Mouse (Mus musculus) forebrain, embryonic 14.5 days (tissue): Measurements from ENCODE around the gene Samd15. TPM values are rescaled to one million over a fixed set of nuclear protein-coding genes. Genes with fewer than 3 reads are reported as not detected.
A peak's percentile ranks its signal among the peaks of the same experiment; 100 is the strongest.

Experiments used
- ATAC-seq: fragments of 200-750 bp; cut with Nextera tagmentation; 2 replicates; pipeline ENCODE4 v1.8.0; 2017; ENCODE audit warnings: mild to moderate bottlenecking, moderate library complexity
- DNase-seq: peaks from one replicate; pipeline ENCODE4 v3.0.0-alpha.2; 2015; ENCODE audit warnings: low spot score
- H3K27ac ChIP-seq: fragments of 300-500 bp; sonication (generic); 2 replicates; pipeline ENCODE4 v1.5.1; 2014; ENCODE audit warnings: low read depth, mild to moderate bottlenecking, control low read depth, low read length, moderate library complexity
- H3K27me3 ChIP-seq: fragments of 300-500 bp; sonication (generic); replicated peaks from 2 replicates; pipeline ENCODE4 v1.6.1; 2014; ENCODE audit warnings: low read length, control low read depth, mixed read lengths; ENCODE audit not compliant: control insufficient read depth, insufficient read depth
- H3K36me3 ChIP-seq: fragments of 300-500 bp; sonication (generic); 2 replicates; pipeline ENCODE4 v1.6.1; 2014; ENCODE audit warnings: low read length, control low read depth; ENCODE audit not compliant: control insufficient read depth, insufficient read depth
- H3K4me1 ChIP-seq: fragments of 300-500 bp; sonication (generic); 2 replicates; pipeline ENCODE4 v1.6.1; 2014; ENCODE audit warnings: antibody characterized with exemption, low read length, control low read depth; ENCODE audit not compliant: control insufficient read depth, insufficient read depth
- H3K4me2 ChIP-seq: fragments of 300-500 bp; sonication (generic); 2 replicates; pipeline ENCODE4 v1.6.1; 2014; ENCODE audit warnings: mild to moderate bottlenecking, control low read depth, low read length
- H3K4me3 ChIP-seq: fragments of 300-500 bp; sonication (generic); 2 replicates; pipeline ENCODE4 v1.5.1; 2014; ENCODE audit warnings: low read depth, low read length, control low read depth
- H3K9ac ChIP-seq: fragments of 300-500 bp; sonication (generic); 2 replicates; pipeline ENCODE4 v1.6.1; 2014; ENCODE audit warnings: mild to moderate bottlenecking, low read length, control low read depth, moderate library complexity
- H3K9me3 ChIP-seq: fragments of 300-500 bp; sonication (generic); replicated peaks from 2 replicates; pipeline ENCODE4 v1.6.1; 2016; ENCODE audit warnings: low read length, control low read depth, mixed read lengths; ENCODE audit not compliant: control insufficient read depth
- WGBS: fragments of 180-500 bp; shearing (Covaris S2); extraction: QIAGEN DNeasy Blood & Tissue Kit; methylation state at CpG from one replicate; pipeline ENCODE4 v1.1.7; 2014; 5-methylcytosine and 5-hydroxymethylcytosine counted together
- polyA plus RNA-seq: library from polyadenylated mRNA; unstranded; fragments of >200 nt; fragmentation: Nextera tagmentation; extraction: Ambion mirVana; gene quantifications from 2 replicates; pipeline ENCODE4 v1.2.1, GENCODE M21; 2014

Samd15 gene
- polyA plus RNA-seq, 1 experiment from 2014 or later: 1.3 TPM

DNA sequence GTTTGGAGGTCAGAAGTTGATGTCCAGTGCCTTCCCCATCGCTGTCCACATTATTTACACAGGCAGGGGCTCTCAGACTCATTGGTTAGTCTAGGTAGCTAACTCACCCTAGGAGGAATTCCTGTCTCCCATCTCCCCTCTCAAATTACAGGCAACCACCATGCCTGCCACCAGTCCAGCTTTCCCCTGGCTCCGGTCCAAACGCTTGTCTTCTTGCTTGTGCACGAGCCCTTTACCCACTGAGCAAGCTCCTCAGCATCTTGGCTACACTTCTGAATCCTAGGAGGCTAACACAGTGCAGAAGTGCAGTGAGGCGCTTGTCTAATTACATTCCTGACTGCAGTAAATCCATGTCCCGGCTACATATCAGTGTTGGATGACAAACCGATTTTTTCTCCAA is 19.8 kb downstream of the Samd15 start:
- no peak overlapping the region for H3K9ac ChIP-seq
- no peaks in the 10 kb centered on the region for H3K4me1 ChIP-seq
- no peak overlapping the region for H3K4me2 ChIP-seq
- no peaks in the 10 kb centered on the region for H3K9me3 ChIP-seq
- ATAC-seq (no peak), DNase-seq (peak; percentile 67)
- no peak overlapping the region for H3K4me3 ChIP-seq
- 68% methylated on average over 7 of the region's 7 CpGs for WGBS
- no peaks in the 10 kb centered on the region for H3K27me3 ChIP-seq
- no peaks in the 10 kb centered on the region for H3K36me3 ChIP-seq
- no peak overlapping the region for H3K27ac ChIP-seq

DNA sequence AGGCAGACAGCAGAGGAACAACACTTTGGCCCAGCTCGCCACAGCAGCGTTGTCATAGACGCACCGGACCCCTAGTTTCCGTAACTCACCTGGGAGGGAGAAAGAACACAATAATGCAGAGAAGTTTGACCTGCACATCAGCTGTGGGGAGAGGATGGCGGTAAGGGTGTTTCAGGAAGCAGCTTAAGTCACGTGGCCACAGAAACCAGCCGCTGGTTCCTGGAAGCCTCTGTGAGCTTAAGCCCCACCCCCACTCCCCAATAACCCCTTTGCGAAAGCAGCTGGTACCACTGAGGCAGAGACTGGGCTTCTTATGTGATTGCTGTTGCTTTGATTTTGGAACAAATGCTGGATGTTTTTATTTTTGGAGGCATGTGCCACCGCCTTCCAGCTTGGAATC is 25.4 kb downstream of the Samd15 start:
- no peaks in the 10 kb centered on the region for H3K36me3 ChIP-seq
- WGBS: 70% methylated on average over 10 of the region's 10 CpGs
- no peak for ATAC-seq
- no peaks in the 10 kb centered on the region for H3K27me3 ChIP-seq
- H3K9me3 ChIP-seq: no peaks in the 10 kb centered on the region
- H3K4me2 ChIP-seq: no peak overlapping the region
- H3K9ac ChIP-seq: no peak overlapping the region
- DNase-seq: no peak
- H3K4me1 ChIP-seq: no peaks in the 10 kb centered on the region
- H3K27ac ChIP-seq: no peak overlapping the region
- H3K4me3 ChIP-seq: no peak overlapping the region

DNA sequence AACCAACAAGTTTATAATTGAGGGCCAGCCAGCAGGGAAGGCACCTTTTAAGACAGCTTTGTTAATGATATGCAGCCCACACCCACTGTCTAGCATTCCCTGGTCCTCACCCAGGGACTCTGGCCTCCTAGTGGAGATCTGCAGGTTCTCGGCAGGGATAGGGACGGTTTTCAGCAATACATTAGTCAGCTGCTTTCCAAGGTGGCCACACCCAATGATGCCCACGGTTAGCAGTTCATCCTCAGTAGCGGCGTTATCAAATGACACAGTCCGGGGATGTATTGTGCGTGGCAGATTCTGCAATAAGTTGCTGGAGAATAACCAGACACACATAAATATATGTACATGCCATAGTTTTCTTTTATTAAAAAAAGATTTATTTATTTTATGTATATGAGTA is 27.3 kb downstream of the Samd15 start:
- H3K9me3 ChIP-seq: no peaks in the 10 kb centered on the region
- H3K4me3 ChIP-seq: no peak overlapping the region
- ATAC-seq (no peak), DNase-seq (no peak)
- H3K4me2 ChIP-seq: no peak overlapping the region
- no peak overlapping the region for H3K9ac ChIP-seq
- H3K27ac ChIP-seq: no peak overlapping the region
- no peaks in the 10 kb centered on the region for H3K4me1 ChIP-seq
- WGBS: 77% methylated on average over 7 of the region's 7 CpGs
- H3K36me3 ChIP-seq: no peaks in the 10 kb centered on the region
- H3K27me3 ChIP-seq: no peaks in the 10 kb centered on the region

DNA sequence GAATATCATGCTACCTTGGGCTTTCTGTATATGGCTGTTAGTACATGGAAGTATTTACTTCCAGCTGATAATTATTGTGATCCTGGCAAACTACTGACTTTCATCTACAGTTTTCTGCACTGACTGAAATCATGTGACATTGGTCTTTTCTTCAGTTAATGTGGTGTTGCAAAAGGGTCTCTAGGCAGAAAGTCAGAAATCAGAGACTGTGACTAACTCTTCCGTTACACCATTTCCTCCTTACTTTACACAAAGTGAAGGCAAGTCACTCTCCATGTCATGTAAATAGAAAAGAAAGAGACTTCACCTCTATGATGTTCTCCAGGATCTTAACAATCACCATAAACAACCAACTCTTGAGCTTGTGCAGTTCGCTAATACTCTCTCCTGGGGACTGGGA is 30.1 kb downstream of the Samd15 start:
- ATAC-seq (no peak), DNase-seq (no peak)
- no peaks in the 10 kb centered on the region for H3K9me3 ChIP-seq
- no peak overlapping the region for H3K27ac ChIP-seq
- 92% methylated on average over 2 of the region's 2 CpGs for WGBS
- no peak overlapping the region for H3K9ac ChIP-seq
- H3K4me2 ChIP-seq: no peak overlapping the region
- no peak overlapping the region for H3K4me3 ChIP-seq
- H3K36me3 ChIP-seq: no peaks in the 10 kb centered on the region
- no peaks in the 10 kb centered on the region for H3K4me1 ChIP-seq
- H3K27me3 ChIP-seq: no peaks in the 10 kb centered on the region

DNA sequence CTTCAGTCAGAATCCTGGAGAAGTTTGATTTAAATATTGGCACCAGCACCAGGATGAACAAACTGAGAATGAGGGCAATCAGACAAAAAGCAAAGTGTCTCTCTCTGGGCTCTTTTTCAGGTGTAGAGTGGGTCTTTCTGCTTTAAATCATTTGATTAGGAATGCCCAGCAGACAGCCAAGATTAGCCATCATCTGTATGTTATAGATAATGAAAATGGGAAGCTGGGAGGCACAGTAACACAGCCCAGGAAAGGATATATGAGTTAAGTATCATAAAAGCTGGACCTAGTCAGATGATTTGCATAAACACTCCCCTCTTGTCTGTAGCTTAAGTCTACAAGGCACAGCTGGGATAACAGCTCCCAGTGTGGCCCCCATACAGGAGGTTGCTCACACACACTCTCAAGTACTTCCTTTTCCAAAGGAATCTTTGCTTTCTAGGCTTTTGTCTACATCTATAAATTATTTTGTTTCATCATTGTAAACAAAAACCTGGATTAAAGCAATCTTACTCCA is 30.9 kb downstream of the Samd15 start:
- no peaks in the 10 kb centered on the region for H3K9me3 ChIP-seq
- DNase-seq: no peak
- no peaks in the 10 kb centered on the region for H3K4me1 ChIP-seq
- no peak overlapping the region for H3K4me2 ChIP-seq
- H3K36me3 ChIP-seq: no peaks in the 10 kb centered on the region
- no peaks in the 10 kb centered on the region for H3K27me3 ChIP-seq
- H3K4me3 ChIP-seq: no peak overlapping the region
- no peak overlapping the region for H3K27ac ChIP-seq
- no peak for ATAC-seq
- H3K9ac ChIP-seq: no peak overlapping the region

DNA sequence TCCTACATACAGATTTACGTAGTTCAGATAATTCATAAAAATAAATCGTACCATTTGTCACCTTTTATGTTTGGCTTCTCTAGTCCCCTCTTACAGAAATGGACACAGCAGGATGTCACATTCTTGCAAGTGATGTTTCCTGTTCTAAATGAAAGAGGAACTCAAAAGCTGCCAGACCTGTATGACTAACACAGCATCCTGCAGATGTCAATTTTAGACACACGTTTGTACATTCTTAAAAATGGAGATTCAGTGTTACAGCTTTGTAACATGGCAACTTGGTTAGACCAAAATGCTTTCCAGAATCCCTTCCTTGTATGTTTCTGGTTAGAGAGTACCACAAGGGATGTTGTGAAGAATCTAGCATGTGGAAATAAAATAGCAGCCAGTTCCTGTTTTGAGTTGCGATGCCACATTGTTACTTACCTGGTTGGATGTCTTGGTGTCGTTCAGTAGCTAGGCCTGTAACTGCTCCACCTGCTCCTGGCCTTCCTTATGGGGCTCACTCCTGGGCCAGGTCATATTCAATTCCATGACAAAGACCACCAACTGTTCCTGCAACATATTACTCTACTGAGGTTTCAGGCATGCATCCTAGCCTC is 37.5 kb downstream of the Samd15 start:
- H3K9ac ChIP-seq: no peak overlapping the region
- no peak for DNase-seq
- H3K36me3 ChIP-seq: peaks cover 41% of the 10 kb centered on the region
- H3K4me2 ChIP-seq: no peak overlapping the region
- no peaks in the 10 kb centered on the region for H3K27me3 ChIP-seq
- ATAC-seq: no peak
- H3K4me3 ChIP-seq: no peak overlapping the region
- H3K27ac ChIP-seq: no peak overlapping the region
- H3K4me1 ChIP-seq: no peaks in the 10 kb centered on the region
- H3K9me3 ChIP-seq: no peaks in the 10 kb centered on the region
- WGBS: 93% methylated on average over 5 of the region's 5 CpGs

DNA sequence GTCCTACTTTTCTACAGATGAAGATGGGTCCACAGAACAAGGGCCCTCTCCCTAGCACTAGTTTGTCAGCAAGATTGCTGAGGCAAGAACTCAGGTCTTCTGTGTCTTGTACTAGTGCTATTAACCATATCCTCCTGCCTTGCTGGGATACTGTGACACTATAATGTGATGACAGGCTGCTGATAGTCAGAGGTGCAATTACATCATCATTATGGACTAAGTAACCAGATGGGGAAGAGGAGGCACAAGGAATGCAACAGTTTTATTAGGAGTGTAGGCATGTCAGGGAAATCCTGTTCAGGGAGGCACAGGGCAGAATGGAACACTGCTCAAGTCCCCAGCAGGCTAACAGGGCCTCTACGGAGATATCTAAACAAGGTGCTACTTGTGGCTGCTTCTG is 39.1 kb downstream of the Samd15 start, which contains the start of gene Noxred1:
Gene Noxred1, minus strand, starts transcription at position 101 of the 400 bp plus-strand sequence.
- Histone ChIP-seq H3K9me3 (no peaks in the 10 kb centered on the region), H3K27ac (no peak within 1 kb of the TSS), H3K36me3 (peaks cover 52% of the 10 kb centered on the region), H3K4me1 (no peaks in the 10 kb centered on the region), H3K9ac (no peak within 1 kb of the TSS), H3K4me3 (no peak within 1 kb of the TSS), H3K4me2 (no peak within 1 kb of the TSS), H3K27me3 (no peaks in the 10 kb centered on the region)
- WGBS: 96% methylated on average over 1 of the region's 1 CpGs
- DNase-seq (no peak), ATAC-seq (no peak)

DNA sequence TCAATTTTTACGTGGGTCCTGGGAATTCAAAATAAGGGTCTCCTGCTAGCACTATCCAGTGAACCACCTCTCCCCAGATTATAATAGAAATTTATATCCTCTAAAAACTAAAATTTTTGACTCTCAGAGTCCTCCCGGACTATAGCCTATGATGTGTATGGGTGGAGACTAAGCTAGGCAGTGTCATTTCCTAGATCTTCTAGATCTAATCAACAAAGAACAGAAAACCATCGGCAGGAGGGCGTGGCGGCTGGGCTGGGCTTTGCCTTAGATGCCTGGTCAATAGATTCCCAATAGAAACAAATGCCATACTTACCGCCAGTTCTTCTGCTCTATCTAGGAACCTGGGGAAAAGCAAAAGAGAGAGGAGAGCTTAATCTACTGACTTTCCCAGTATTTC is 50.6 kb downstream of the Samd15 start:
- 87% methylated on average over 6 of the region's 6 CpGs for WGBS
- H3K36me3 ChIP-seq: peaks cover 91% of the 10 kb centered on the region
- H3K9me3 ChIP-seq: no peaks in the 10 kb centered on the region
- ATAC-seq: no peak
- no peaks in the 10 kb centered on the region for H3K27me3 ChIP-seq
- H3K27ac ChIP-seq: no peak overlapping the region
- no peak overlapping the region for H3K4me3 ChIP-seq
- no peaks in the 10 kb centered on the region for H3K4me1 ChIP-seq
- no peak for DNase-seq
- H3K9ac ChIP-seq: no peak overlapping the region
- H3K4me2 ChIP-seq: no peak overlapping the region

DNA sequence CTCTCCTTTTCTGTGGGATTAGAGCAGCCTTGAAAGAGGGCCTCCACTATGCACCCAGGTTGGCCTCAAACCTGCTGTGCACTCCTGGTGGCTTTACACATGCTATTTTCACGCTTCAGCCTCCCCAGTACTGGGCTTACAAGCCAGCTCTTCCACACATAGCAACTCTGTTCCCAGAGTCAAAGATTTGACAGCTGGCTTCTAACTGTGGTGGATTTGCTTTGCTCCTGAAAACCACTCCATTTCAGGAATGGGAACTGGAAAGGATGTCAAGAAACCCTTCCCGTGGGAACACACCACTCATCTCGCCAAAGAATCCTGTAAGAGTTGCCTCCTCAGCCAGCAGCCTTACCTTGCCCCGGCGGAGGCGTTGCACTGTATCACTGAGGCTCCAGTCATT is 54.4 kb downstream of the Samd15 start:
- Histone ChIP-seq H3K27ac (no peak overlapping the region), H3K27me3 (no peaks in the 10 kb centered on the region), H3K9ac (no peak overlapping the region), H3K9me3 (no peaks in the 10 kb centered on the region), H3K36me3 (peaks cover 97% of the 10 kb centered on the region), H3K4me2 (no peak overlapping the region), H3K4me1 (no peaks in the 10 kb centered on the region), H3K4me3 (no peak overlapping the region)
- DNase-seq (no peak), ATAC-seq (no peak)
- 95% methylated on average over 6 of the region's 6 CpGs for WGBS
